Mouse (Mus musculus): Measurements from ENCODE around the gene Cacng3.

The Cacng3 gene

DNA sequence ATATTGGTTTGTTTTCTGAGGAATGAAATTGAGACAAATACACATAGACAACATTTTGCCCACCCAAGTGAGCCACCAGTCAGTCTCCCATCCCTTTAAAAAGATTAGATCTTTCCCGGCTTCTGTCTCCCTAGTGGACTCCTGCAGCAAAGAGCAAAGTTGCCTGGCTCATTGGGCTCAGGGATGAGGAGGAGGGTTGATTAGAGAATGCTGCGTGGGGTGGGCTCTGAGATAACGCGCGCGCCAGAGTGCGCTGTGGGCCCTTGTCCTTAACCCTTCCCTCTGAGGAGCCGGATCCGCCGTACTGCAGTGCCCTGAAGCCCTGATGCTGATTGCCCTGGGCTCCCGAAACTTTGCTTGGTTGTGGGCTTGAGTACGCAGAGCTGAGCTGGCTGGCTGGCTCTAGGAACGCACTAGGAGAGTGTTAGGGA is at the start of gene Cacng3:
Cacng3 (plus strand) TSS at position 51 of the 431 bp plus-strand sequence.
- DNase-seq: no peak

DNA sequence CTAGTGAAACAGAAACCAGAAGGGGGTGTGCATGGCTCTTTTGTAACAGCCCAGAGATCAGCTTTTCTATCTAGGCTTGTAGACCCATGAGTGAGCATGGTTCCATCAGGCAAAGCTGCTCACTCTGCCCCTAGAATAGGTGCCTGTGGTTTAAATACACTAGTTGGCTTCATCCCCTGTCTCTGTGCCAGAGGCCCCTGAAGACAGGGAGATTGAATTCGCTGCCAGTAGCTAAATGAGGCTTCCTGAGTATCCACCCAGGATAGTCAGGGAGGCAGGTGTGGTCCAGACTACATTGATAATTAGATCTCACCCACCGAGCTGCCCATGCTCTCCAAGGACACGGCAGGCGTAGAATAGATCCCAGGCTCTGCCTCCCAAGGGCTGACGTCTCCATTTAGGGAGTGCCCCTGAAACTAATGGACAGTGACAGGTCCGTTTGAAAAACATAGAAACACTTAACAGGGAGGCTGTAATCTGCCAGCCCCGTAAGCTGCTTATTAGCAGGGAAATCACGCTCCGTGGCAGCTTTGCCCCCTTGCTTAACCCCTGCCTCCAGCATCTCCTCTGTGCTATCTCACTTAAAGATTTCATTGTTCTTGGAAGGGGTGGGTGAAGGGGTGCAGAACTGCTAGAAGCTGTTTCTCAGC is 48.0 kb upstream of the Cacng3 start:
- DNase-seq: peak; percentile 76 to 83

DNA sequence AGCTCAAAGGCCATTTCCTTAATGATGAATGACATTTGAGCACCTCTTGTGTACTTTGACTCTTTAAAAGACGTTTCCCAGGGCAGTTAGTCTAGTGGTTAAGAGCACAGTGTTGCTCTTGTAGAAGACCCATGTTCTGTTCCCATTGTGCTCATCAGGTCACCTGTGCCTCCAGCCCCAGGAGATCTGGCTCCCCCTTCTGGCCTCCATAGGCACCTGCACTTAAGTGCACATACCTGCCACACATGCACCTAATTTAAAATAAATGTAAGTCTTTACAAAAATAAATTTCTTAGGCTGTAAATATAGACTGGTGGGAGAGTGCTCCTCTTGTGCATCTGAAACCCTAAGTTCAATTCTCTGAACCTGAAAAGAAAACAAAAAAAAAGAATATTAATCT is 46.5 kb upstream of the Cacng3 start:
- DNase-seq: no peak

DNA sequence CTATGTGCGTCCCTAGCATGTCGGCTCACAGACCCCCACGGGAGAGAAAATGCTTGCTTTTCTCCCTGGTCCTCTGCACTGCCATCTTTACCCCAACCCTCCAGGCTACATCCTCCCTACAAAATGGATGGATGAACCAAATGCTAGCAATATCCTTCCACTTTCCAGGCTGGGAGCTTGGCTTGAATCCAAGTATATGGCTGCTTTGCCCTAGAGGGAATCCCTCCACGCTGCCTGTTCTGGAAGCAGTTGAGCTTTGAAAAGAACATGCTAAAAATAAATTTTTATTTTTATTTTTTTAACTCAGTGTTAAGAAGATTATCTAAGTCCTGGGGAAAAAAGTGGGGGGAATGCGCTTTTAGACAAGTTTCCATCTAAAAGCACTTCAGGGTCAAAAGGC is 42.2 kb upstream of the Cacng3 start:
- peak; percentile 37 to 47 for DNase-seq

DNA sequence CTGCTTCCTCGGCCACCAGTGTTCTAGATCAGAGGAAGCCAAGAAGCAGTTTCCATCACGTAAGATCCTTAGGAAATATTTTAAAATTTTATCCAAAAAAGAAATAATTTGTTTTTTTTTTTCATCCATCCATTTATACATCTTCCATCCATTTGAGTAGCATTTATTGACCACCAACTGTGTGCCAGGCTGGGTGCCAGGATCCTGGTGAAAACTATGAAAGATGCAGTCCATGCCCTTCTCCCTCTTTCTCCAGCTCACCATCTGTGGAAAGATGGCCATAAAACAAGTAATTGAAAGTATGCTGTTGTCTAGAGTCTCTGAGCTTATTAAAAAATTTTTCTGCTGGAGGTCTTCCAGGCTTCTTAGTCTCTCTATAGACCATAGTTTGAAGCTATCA is 39.9 kb upstream of the Cacng3 start:
- DNase-seq: peak; percentile 57 to 72

DNA sequence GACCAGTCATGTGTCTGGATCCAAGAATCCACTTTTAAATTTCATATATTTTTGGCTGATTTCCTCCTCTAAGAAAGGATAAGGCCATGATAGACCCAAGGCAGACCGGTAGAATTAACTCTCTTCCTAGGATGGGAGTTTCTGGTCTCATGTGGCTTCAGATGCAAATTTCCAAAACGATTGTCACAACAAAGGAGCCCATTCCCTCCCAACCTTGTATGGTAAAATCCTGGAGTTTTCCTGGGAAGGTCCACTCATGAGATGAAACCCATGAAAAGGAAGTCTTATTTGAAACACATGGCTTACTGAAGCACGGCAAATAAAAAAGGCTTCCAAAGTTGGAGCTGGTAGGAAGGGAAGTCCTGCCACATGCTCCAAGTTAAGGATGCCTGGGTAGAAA is 39.1 kb upstream of the Cacng3 start:
- no peak for DNase-seq

DNA sequence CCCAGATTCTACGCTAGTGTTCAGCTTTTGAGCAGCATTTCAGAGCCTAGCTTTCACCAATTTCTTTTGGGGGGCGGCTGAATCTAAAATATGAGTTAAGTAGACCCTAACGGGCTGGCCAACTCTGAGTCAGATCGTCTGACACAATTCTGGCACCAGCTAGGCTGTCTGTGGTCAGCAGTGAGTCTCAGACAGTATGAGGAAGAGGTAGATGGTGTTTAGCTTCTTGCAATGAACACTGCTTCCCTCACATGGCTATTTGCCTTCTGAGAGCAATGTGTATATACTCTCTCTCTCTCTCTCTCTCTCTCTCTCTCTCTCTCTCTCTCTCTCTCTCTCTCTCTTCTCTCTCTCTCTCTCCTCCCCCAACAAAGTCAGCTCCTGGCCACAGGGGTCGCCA is 37.3 kb upstream of the Cacng3 start:
- no peak for DNase-seq

DNA sequence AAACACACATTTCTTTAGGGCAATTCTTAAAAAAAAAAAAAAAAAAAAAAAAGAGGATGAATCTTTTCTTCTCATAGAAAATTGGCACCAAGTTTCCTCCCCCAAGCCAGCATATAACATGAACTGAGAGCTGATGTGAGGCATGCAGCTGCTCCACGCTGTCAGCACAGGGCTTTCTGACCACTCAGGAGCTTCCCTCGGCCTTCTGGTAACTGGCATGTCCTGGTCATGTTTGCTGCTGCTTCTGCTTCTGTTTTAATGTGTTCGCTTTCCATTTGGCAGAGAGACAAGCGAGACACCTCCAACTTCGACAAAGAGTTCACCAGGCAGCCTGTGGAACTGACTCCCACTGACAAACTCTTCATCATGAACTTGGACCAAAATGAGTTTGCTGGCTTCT is 36.8 kb upstream of the Cacng3 start:
- no peak for DNase-seq

DNA sequence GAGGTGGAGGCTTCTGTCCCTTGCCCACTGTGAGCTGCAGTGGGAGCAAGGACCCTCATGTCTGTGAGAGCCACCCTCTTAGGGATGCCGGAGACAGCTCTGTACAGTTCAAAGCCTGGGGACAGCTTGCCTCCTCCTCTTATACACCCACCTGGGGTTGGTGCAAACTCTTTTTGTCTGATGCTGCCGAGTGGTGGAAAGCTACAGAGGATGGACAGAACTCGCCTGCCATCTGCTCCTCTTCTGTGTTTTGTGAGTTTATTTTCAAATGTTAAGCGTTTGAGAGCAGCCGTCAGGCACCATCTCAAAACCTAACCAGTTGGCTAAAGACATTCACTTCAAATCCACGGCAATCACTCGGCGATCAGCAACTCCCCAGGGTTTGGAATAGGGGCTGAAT is 26.6 kb upstream of the Cacng3 start:
- DNase-seq: no peak

DNA sequence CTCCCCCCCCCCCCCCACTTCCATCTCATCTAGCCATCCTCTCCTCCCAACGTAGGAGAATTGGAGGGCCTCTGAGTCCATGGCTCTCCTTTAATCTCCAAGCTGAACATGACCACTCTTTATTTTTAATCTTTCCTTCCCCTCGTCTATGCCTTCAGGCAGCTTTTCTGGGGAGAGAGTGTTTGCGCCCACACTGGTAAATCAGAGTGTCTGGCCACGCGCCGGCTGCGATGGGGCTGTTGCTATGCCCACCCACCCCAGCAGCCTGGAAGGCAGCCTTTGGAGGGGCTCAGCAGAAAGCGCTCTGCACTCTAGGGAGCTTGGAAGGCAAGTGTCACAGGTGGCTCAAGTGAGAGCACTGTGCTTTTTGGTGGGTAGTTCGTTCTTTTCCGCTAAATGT is 21.0 kb upstream of the Cacng3 start:
- no peak for DNase-seq

DNA sequence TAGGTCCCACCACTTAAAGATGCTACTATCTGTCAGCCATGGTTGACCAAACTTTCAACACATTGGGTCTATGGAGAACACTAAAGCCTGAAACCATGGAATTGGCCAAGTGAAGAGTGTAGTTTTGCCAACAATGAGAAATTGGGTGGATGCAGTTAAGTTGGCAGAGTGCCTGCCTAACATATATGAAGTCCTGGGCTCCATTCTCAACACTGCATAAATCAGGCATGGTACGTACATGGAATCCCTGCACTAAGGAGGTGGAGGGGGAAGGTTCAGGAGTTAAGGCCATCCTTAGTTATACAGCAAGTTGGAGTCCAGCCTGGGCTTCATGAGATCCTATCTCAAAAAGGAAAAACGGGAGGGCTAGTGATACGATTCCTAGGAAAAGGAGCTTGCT is 17.8 kb upstream of the Cacng3 start:
- no peak for DNase-seq

DNA sequence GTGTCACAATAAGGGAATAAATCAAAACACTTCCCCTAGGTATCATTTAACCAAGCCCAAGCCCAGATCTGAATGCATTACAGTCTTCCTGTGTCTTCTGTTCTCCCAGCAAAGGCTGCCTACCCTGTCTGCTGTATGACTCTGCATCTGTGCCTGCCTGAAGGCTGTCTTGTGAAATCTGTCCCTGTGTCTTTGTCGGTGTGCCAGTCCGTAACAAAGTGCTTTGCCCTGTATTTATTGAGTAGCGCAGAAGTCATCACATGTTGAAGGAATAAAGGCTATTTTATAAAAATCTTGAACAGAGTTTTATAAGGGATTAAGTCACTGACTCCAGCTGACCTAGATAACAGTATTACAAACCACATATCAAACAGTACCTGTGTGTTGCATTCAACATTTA is 13.6 kb upstream of the Cacng3 start:
- no peak for DNase-seq

DNA sequence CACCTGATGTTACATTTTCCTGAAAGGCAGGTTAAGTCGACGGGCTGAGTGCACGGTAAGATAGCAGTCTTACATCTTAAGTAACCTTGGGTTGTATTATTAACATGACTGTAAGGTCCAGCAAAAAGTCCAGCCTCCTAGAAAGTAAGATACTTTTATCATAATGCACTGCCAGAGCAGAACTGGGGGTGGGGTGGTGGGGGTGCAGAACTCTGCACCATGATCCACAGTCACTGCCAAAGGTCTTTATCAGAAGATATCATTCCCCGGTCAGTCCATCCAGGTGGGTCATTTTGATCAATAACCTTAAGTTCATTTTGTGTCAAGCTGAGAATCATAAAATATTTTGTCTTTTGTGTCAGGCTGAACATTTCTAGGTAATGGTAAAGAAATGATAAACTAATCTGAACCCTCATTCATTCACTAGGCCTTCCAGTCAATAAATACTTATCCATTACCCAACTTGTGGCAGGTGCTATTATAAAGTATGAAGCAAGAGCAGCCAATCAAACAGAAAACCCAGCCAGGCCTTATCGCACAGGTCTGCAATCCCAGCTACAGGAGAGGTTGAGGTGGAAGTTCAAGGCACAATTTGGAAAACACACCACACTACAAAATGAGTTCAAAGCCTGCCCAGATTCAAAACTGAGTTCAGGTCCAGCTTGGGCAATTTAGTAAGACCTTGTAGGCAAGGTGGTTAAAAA is 12.7 kb upstream of the Cacng3 start:
- DNase-seq: no peak

DNA sequence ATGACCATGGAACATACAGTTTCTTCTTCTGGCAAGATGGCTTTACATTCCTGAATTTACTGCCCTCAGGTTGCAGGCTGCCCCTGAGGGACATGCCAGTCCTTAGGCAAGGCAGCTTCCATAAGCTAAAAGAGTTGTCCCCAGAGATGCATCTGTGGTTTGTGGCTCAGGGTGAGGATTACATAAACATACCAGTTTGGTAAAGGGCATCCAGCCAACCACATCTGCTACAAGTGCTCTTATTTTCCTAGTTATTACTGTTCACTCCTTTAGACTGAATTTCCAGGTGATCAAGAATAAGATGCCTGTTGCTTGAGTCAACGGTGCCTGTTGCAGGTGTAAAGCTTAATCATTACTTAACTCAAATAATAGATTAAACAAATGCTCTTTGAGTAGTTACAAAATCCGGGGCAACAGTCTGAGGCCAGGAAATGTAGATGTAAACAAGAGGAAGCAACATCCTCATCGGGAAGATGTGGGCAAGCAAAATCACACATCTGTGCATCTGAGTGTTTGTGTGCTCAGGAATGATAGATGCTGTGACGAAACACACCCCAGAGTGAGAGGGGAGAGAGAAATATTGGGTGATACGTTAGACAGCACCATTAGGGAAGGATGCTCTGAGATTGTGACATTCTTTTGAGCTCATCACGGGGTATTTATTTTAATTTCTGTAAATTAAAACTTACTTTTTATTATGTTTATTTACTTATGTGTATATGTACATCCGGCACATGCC is 4.8 kb upstream of the Cacng3 start:
- no peak for DNase-seq

DNA sequence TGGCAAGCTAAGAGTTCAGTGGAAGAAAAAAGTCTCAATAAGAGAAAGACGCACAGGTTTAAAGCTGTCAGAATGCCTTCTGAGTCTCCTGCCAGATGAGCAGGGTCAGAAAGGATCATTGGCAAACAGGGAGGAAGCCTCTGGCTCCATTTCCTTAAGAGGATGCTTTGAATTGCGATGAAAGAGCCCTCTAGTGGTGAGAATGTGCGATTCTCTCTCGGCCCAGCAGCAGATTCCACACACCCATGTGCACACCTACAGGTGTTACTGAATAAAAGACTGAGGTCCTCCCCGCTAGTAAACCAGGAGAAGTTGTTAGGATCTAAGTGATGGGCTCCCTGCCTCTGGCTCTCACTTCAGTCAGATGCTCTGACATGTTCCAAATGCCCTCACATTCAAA is 2.4 kb upstream of the Cacng3 start:
- DNase-seq: peak; percentile 69 to 74

DNA sequence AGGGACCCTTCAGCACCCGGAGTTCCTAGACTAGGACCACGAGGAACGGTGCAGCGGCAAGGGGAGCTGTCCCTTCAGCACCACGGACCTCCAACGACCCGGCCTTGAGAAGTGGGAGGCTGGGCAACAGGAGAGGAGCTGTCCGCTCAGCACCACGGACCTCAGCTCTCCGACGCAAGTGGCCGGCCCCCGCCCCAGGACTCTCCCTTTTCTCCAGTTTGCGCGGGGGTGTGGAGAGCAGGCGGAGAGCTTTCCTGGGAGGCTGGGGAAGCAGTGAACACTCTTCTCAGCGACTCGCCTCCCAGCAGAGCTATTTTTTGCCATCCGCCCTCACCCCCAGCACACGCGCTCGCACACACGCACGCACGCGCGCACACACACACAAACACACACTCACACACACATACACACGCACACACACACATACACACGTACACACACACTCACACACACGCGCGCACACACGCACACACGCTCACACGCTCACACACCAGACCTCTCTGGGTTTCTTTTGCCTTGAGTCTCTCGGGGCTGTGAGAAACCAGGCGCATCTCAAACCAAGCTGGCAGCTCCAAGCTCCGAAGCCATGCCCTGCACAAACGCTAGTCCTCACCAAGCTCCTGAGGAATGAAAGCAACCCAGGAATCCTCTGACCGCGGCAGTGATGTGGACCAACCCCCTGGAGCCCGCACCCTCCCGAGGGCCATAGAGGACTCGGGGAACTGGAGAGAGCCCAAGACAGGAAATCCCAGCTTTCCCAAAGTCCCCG is 765 bp downstream of the Cacng3 start:
- DNase-seq: peak; percentile 63 to 79

DNA sequence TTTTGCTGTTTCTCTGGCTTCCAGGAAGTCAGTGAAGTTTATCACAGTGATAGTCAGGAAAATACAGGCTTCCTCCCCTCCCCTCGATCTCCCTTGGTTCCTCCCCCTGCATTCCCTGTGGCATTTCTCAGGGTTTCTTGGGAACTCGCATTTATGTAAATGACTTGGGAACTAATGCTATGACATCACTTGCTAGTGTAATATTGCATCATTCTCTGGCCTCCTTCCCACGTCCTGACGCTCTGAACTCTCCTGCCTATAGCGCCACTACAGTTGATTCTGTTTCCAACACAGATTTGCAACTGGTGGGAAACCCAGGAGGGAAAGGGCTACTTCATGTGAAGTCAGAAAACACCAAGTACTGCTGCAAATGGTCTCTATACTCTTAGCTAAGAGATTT is 2.7 kb downstream of the Cacng3 start:
- peak; percentile 11 to 17 for DNase-seq

DNA sequence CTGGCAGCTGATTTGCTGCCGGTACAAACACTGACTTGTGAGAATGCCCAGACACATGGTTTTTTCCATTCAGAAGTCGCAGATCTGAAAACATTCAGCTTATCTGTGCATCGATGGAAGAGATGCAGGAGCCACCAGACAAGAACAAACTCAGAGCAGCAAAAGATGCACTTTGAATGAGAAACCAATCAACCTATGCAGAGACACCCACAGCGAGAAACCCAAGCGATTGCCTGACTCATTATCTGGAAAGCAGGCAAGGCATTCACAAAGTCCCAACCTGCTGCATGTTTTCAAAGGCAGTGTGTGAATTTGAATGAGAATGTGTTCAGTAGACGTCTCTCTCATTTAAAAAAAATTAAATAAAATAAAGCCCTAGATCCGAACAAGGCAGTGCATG is 4.9 kb downstream of the Cacng3 start:
- DNase-seq: no peak

DNA sequence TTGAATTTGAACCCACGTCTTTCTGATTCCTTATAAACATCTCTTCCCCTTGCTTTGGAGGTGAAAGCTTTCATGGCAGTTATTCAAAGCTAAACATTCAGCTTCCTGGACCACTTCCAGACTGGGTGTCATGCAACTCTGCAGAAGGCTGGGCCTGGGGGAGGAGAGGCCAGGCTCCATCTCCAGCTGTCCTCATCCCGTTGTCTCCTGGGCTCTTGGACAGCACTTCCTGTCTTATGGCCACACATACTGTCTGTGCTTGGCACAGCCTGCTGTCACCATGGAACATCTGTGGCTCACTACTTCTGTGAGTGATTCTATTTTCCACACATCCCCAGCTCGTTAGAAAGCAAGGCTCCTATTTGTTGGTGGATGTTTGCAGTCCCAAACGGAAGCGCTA is 31.5 kb downstream of the Cacng3 start:
- DNase-seq: peak; percentile 40 to 48

DNA sequence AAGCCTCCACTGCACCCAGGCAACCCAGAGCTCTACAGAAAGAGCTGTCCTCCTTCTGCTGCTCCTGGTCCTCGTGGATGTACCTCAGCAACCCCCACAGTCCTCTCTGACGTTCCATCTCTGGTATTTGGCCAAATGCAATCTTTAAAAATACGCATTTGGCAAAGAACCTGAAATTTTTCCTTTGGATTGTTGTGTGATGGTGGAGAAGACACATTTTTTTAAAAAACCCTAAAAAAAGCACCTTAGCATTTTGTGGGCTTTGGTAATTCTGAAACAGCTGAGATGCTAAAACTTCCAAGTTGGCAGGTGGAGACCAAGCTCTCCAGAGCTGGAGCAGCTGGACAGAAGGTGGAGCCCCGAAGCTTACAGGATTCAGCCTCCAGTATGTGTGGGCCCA is 32.2 kb downstream of the Cacng3 start:
- DNase-seq: peak in 1 of 2 experiments; percentile 14

DNA sequence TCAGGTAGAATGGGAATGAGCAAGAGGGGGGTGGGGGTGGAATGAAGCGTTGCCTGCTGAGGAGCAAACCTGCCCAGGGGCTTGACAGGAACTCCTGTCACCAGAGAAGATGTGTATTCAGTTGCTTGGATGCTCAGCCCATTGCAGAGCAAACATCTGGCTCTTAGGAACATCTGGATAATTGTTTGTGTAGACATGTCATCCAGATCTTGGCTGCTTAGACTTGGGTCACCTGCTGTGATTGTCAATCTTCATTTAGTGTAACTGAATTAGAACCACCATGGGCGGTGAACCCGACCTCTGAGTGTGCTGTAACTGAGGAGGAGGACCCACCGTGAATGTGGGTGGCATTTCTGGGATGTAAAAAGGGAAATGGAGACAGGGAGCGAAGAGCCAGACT is 36.4 kb downstream of the Cacng3 start:
- no peak for DNase-seq

DNA sequence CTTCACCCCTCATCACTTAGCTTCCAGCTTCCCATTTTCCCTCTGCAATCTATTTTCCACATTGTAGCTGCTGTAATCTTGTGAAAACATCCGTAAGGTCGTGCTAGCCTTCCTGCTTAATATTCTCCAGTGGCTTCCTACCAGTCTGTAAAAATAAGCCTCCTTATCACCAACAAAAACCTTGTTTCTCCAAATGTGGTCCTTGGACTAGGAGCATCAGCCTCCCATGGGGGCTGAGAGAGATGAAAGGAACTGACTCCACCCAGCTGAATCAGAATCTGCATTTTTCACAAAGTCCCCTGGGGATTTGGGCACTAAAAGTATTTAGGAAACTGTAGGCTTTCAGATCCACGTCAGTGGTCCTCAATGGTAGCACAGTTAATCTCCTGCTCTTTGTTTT is 46.0 kb downstream of the Cacng3 start:
- no peak for DNase-seq

DNA sequence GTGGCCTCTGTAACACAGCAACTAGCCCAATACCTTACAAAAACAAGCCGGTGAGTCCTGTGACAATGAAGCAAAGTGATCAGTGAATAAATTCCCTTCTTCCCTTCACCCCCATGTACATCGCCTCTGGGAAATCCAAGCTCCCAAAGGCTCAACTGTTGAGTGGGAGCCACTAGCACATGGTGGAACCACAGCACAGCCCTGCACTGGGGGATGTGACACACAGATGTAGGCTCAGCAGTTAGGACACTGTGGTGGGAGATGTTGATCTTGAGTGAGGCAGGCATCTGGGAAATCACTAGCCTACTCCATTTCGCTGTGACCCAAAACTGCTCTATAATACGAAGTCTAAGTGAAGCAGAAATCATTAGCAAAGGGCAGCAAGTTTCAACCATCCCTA is 48.2 kb downstream of the Cacng3 start:
- no peak for DNase-seq
